Mouse (Mus musculus): ENCODE results near the gene H2-DMb1. TPM values are rescaled to one million over a fixed set of nuclear protein-coding genes. Genes with fewer than 3 reads are reported as not detected.

Gene H2-DMb1
- total and polyA plus RNA-seq, 3 experiments: 60.7 to 147 (median 102) TPM

DNA sequence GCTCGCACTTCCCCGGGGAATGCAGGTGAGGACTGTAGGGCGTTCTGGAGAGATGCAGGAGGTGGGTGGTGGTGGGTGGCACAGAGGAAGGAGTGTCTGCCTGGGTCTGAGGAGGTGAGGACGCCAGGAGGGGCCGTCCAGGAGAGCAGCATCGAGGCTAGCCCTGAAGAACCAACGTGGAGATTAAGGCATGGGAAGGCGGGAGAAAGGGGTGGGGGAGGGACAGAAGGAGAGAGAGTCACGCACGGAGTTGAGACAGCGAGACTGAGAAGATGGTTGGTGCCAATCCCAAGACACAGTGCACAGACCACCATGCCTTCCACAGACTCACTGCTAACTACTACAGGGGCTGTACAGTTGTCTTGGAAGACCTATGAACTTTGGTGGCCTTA lies 45.6 kb downstream of the H2-DMb1 start:
- Histone ChIP-seq H3K4me2 (ENCODE audit: insufficient read depth, low read depth, poor library complexity, severe bottlenecking) (peak overlapping the region; percentile 65; the same call in 1 of the 2 replicates), H3K36me3 (replicated peaks in 1 of 2; ENCODE audit: control insufficient read depth in 1 of 2, insufficient read depth in 1 of 2, low read length in 1 of 2) (peaks cover 49 to 67% of the 10 kb centered on the region in 2 experiments), H3K4me1 (ENCODE audit: control insufficient read depth in 1 of 2, insufficient read depth in 2 of 2) (peaks cover 25 to 61% of the 10 kb centered on the region in 2 experiments), H3K9me3 (replicated peaks; ENCODE audit: low read length) (no peaks in the 10 kb centered on the region), H3K4me3 (replicated peaks in 1 of 3; ENCODE audit: low read depth in 2 of 3, low read length in 2 of 3, poor library complexity in 1 of 3) (peak overlapping the region; percentile 85 to 99 (median 93)), H3K79me2 (replicated peaks; ENCODE audit: control insufficient read depth, extremely low read depth, insufficient read depth, poor library complexity, severe bottlenecking) (peaks cover 51% of the 10 kb centered on the region), H3K27me3 (replicated peaks) (no peaks in the 10 kb centered on the region), H3K9ac (ENCODE audit: insufficient read depth, low read depth) (peak overlapping the region; percentile 100), H3K27ac (ENCODE audit: insufficient read depth, low read depth) (peak overlapping the region; percentile 93)
- 0 out of 2 replicates have a peak, but pooled peaks have one; percentile 31 for TF ChIP-seq CHD1 (IDR thresholded peaks at IDR 0.05; ENCODE audit: low read depth, low read length)
- 0 out of 2 replicates have a peak, but pooled peaks have one; percentile 26 for TF ChIP-seq MXI1 (IDR thresholded peaks at IDR 0.05; ENCODE audit: low read depth, low read length)
- 0 out of 2 replicates have a peak, but pooled peaks have one; percentile 6 for TF ChIP-seq SIN3A (IDR thresholded peaks at IDR 0.05; ENCODE audit: low read length)
- TF ChIP-seq ELF1 (IDR thresholded peaks at IDR 0.05; ENCODE audit: low read depth, low read length): no peak
- TF ChIP-seq RCOR1 (conservative IDR thresholded peaks at IDR 0.05; ENCODE audit: low read depth, low read length): no peak
- 0 out of 2 replicates have a peak, but pooled peaks have one; percentile 0 for TF ChIP-seq SMC3 (IDR thresholded peaks at IDR 0.05; ENCODE audit: low read depth, low read length)
- TF ChIP-seq ZC3H11A (IDR thresholded peaks at IDR 0.05; ENCODE audit: low read depth, low read length): no peak
- no peak for TF ChIP-seq USF1 (IDR thresholded peaks at IDR 0.05; ENCODE audit: low read depth, low read length)
- no peak for TF ChIP-seq ZKSCAN1 (IDR thresholded peaks at IDR 0.05; ENCODE audit: borderline replicate concordance, low read depth, low read length)
- dilution Hi-C loops (cut with MboI; ENCODE audit: extremely low pct_ligation_motif_present, extremely low pct_unique_long_range_greater_than_20kb, low sequenced_read_pairs) (no loop called here), in situ Hi-C loops (cut with MboI; ENCODE audit: low pct_ligation_motif_present, low pct_unique_long_range_greater_than_20kb, low sequenced_read_pairs) (no loop called here)
- DNase-seq (ENCODE audit: extremely low read depth): no peak

GRCm38 (mm10) chr17:34199050-34199619 lies 46.3 kb downstream of the H2-DMb1 start:
- H3K27ac ChIP-seq (ENCODE audit: insufficient read depth, low read depth): peak overlapping the region; percentile 93
- TF ChIP-seq POLR2AphosphoS2 (IDR thresholded peaks at IDR 0.05; ENCODE audit: low read depth, low read length): no peak
- no peak for TF ChIP-seq CHD2 (IDR thresholded peaks at IDR 0.05; ENCODE audit: low read length)
- TF ChIP-seq ETS1 (conservative IDR thresholded peaks at IDR 0.05; ENCODE audit: low read depth, low read length): no peak
- TF ChIP-seq CHD1 (IDR thresholded peaks at IDR 0.05; ENCODE audit: low read depth, low read length): 0 out of 2 replicates have a peak, but pooled peaks have one; percentile 42
- no peak for TF ChIP-seq GABPA (IDR thresholded peaks at IDR 0.05; ENCODE audit: insufficient replicate concordance, low read depth, low read length)
- TF ChIP-seq MAX (IDR thresholded peaks at IDR 0.05; ENCODE audit: low read length): 0 out of 2 replicates have a peak, but pooled peaks have one; percentile 13
- no peak for TF ChIP-seq NRF1 (IDR thresholded peaks at IDR 0.05; ENCODE audit: low read depth, low read length)
- no peak for TF ChIP-seq KAT2A (IDR thresholded peaks at IDR 0.05; ENCODE audit: insufficient replicate concordance, low read length)
- TF ChIP-seq TCF12 (IDR thresholded peaks at IDR 0.05; ENCODE audit: low read depth, low read length): no peak
- TF ChIP-seq BHLHE40 (IDR thresholded peaks at IDR 0.05; ENCODE audit: low read depth, low read length): no peak
- TF ChIP-seq ZMIZ1 (IDR thresholded peaks at IDR 0.05; ENCODE audit: low read depth, low read length): no peak
- TF ChIP-seq JUND (conservative IDR thresholded peaks at IDR 0.05; ENCODE audit: low read depth, low read length): no peak
- TF ChIP-seq MXI1 (IDR thresholded peaks at IDR 0.05; ENCODE audit: low read depth, low read length): peak; percentile 58; the same call in 1 of the 2 replicates
- TF ChIP-seq ZNF384 (IDR thresholded peaks at IDR 0.05; ENCODE audit: low read depth, low read length): no peak
- TF ChIP-seq MEF2A (IDR thresholded peaks at IDR 0.05; ENCODE audit: borderline replicate concordance, low read depth, low read length): no peak
- TF ChIP-seq HCFC1 (IDR thresholded peaks at IDR 0.05; ENCODE audit: low read depth, low read length): no peak
- TF ChIP-seq SMC3 (IDR thresholded peaks at IDR 0.05; ENCODE audit: low read depth, low read length): no peak
- no peak for TF ChIP-seq USF2 (conservative IDR thresholded peaks at IDR 0.05; ENCODE audit: low read depth, low read length)
- TF ChIP-seq E2F4 (IDR thresholded peaks at IDR 0.05; ENCODE audit: insufficient replicate concordance, low read depth, low read length): no peak
- TF ChIP-seq ZKSCAN1 (IDR thresholded peaks at IDR 0.05; ENCODE audit: borderline replicate concordance, low read depth, low read length): no peak
- no peak for TF ChIP-seq PAX5 (IDR thresholded peaks at IDR 0.05; ENCODE audit: low read length)
- TF ChIP-seq SIN3A (IDR thresholded peaks at IDR 0.05; ENCODE audit: low read length): peak; percentile 46; the same call in 1 of the 2 replicates
- no peak for TF ChIP-seq IRF4 (IDR thresholded peaks at IDR 0.05; ENCODE audit: low read depth, low read length)
- no peak for TF ChIP-seq ZC3H11A (IDR thresholded peaks at IDR 0.05; ENCODE audit: low read depth, low read length)
- TF ChIP-seq MAZ (IDR thresholded peaks at IDR 0.05; ENCODE audit: low read depth, low read length): no peak
- TF ChIP-seq EP300 (IDR thresholded peaks at IDR 0.05; ENCODE audit: low read length): no peak
- no peak for TF ChIP-seq NELFE (IDR thresholded peaks at IDR 0.05; ENCODE audit: low read depth, low read length)
- TF ChIP-seq POLR2A (IDR thresholded peaks at IDR 0.05; ENCODE audit: low read depth, low read length): no peak

More at GRCm38 (mm10) chr17:34199050-34199619, 46.3 kb downstream of the H2-DMb1 start:
- Histone ChIP-seq H3K4me1 (ENCODE audit: control insufficient read depth in 1 of 2, insufficient read depth in 2 of 2) (peaks cover 21 to 60% of the 10 kb centered on the region in 2 experiments), H3K79me2 (replicated peaks; ENCODE audit: control insufficient read depth, extremely low read depth, insufficient read depth, poor library complexity, severe bottlenecking) (peaks cover 45% of the 10 kb centered on the region), H3K9me3 (replicated peaks; ENCODE audit: low read length) (no peaks in the 10 kb centered on the region), H3K36me3 (replicated peaks in 1 of 2; ENCODE audit: control insufficient read depth in 1 of 2, insufficient read depth in 1 of 2, low read length in 1 of 2) (peaks cover 43 to 61% of the 10 kb centered on the region in 2 experiments), H3K4me3 (replicated peaks in 1 of 3; ENCODE audit: low read depth in 2 of 3, low read length in 2 of 3, poor library complexity in 1 of 3) (peak overlapping the region; percentile 85 to 99 (median 93)), H3K9ac (ENCODE audit: insufficient read depth, low read depth) (peak overlapping the region; percentile 100), H3K27me3 (replicated peaks) (no peaks in the 10 kb centered on the region), H3K4me2 (ENCODE audit: insufficient read depth, low read depth, poor library complexity, severe bottlenecking) (peak overlapping the region; percentile 65)
- in situ Hi-C loops (cut with MboI; ENCODE audit: low pct_ligation_motif_present, low pct_unique_long_range_greater_than_20kb, low sequenced_read_pairs): no loop called here
- DNase-seq (ENCODE audit: extremely low read depth): no peak
- dilution Hi-C loops (cut with MboI; ENCODE audit: extremely low pct_ligation_motif_present, extremely low pct_unique_long_range_greater_than_20kb, low sequenced_read_pairs): no loop called here
